Mouse (Mus musculus): ENCODE data around the gene Adgrv1. TPM values are rescaled to one million over a fixed set of nuclear protein-coding genes. Genes with fewer than 3 reads are reported as not detected.

The Adgrv1 gene
- polyA plus RNA-seq, 1 experiment from 2014 or later, result 2.7 TPM

- H3K4me1 ChIP-seq, result no peaks in the 10 kb centered on the region
- no peak for DNase-seq (ENCODE audit: low spot score)
- H3K27ac ChIP-seq, result no peak overlapping the region
- 80% methylated on average over 2 of the region's 2 CpGs for WGBS
- H3K36me3 ChIP-seq, result no peaks in the 10 kb centered on the region
- H3K9me3 ChIP-seq, result no peaks in the 10 kb centered on the region
- H3K27me3 ChIP-seq (ENCODE audit: insufficient read depth, poor library complexity, severe bottlenecking), result no peaks in the 10 kb centered on the region
- no peak overlapping the region for H3K4me3 ChIP-seq
These were observed 510.7 kb downstream of the Adgrv1 start for GRCm38 (mm10) chr13:81122238-81122637.

- 82% methylated on average over 4 of the region's 4 CpGs for WGBS
- Histone ChIP-seq H3K4me3 (no peak overlapping the region), H3K27me3 (ENCODE audit: insufficient read depth, poor library complexity, severe bottlenecking) (no peaks in the 10 kb centered on the region), H3K4me1 (peaks cover 9% of the 10 kb centered on the region; the same call in 1 of the 2 replicates), H3K36me3 (no peaks in the 10 kb centered on the region), H3K27ac (no peak overlapping the region), H3K9me3 (no peaks in the 10 kb centered on the region)
- DNase-seq (ENCODE audit: low spot score), result no peak
These were observed 522.5 kb downstream of the Adgrv1 start for GRCm38 (mm10) chr13:81110479-81110878.

DNA sequence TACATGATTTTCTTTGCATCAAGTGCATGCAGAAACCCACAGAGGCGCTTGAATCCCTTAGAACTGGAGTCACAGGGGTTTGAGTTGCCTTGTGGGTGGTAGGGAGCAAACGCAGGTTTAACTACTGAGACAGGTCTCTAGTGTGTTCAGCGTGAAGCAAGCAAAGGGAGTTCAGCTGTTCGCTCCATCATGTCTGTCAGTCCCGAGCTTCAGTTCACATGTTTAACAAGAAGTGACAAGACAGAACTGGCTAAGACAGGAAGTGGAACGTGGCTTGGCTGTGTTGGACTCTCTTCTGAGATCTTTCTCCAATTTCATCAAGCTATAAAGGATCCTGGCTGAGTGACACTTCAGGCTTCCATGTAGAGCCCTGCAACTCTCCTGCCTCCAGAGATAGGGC is 523.3 kb downstream of the Adgrv1 start:
- WGBS, result 79% methylated on average over 6 of the region's 6 CpGs
- Histone ChIP-seq H3K27me3 (ENCODE audit: insufficient read depth, poor library complexity, severe bottlenecking) (no peaks in the 10 kb centered on the region), H3K27ac (no peak overlapping the region), H3K4me1 (peaks cover 9% of the 10 kb centered on the region; the same call in 1 of the 2 replicates), H3K4me3 (no peak overlapping the region), H3K36me3 (no peaks in the 10 kb centered on the region), H3K9me3 (no peaks in the 10 kb centered on the region)
- DNase-seq (ENCODE audit: low spot score), result no peak

DNA sequence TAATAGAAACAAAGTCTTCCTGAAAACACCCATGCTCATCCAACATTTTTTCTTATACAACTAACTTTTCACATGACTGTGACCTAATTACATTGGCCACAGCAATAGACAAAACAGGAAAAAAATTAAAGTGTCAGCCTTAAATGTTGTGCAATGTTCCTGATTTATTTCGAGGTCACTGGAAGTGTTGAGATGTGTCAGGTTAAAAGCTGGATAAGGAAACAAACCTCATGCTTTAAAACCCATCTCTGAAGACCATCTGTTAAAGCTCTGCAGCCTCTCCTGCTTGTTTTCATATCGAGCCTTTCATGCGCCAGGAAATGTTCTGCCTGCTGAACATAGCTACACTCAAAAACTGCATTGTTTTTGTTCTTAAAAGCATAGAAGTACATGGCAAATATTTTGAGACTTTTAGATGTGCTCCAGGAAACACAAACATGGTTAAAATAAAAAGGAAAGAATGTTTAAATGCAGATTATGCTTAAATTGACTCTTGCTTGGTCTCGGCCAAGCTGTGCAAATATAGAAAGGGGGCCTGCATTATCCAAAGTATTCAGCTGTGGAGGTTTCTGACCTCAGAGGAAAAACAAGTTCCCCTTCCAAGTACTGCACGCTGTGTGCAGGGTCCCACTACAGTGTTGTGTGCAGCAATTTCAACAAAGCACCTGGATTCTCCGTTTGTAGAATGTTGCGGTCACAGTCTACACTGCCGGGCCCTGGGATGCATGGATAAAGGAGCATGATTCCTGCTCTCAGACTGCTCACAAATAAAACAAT is 524.2 kb downstream of the Adgrv1 start:
- no peak for DNase-seq (ENCODE audit: low spot score)
- no peak overlapping the region for H3K4me3 ChIP-seq
- H3K27me3 ChIP-seq (ENCODE audit: insufficient read depth, poor library complexity, severe bottlenecking), result no peaks in the 10 kb centered on the region
- H3K4me1 ChIP-seq, result peaks cover 13% of the 10 kb centered on the region
- WGBS, result 58% methylated on average over 8 of the region's 8 CpGs
- H3K36me3 ChIP-seq, result no peaks in the 10 kb centered on the region
- no peaks in the 10 kb centered on the region for H3K9me3 ChIP-seq
- H3K27ac ChIP-seq, result no peak overlapping the region

DNA sequence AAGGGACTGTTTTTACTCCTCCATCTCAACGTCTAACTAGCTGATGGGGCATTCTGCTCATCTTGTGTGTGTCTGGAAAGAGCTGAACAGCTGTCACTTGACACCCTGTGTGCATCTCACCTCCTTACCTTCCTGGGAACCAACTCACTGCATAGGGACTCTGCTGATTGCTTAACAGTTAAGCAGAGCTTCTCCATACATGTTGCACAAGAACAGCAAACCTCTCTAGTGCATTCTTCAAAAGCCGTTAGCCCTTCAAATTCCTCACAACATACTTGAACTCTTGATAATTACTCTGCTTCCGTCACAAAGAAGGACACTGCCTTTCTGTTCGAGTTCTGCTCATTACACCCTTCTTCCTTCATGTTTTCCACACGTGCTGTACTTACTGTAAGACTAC is 525.5 kb downstream of the Adgrv1 start:
- no peak for DNase-seq (ENCODE audit: low spot score)
- Histone ChIP-seq H3K4me1 (peaks cover 17% of the 10 kb centered on the region), H3K4me3 (no peak overlapping the region), H3K27me3 (ENCODE audit: insufficient read depth, poor library complexity, severe bottlenecking) (no peaks in the 10 kb centered on the region), H3K36me3 (no peaks in the 10 kb centered on the region), H3K9me3 (no peaks in the 10 kb centered on the region), H3K27ac (no peak overlapping the region)
- WGBS, result 43% methylated on average over 5 of the region's 5 CpGs

GRCm38 (mm10) chr13:81103794-81104193 is 529.2 kb downstream of the Adgrv1 start:
- Histone ChIP-seq H3K27ac (no peak overlapping the region), H3K9me3 (no peaks in the 10 kb centered on the region), H3K36me3 (no peaks in the 10 kb centered on the region), H3K27me3 (ENCODE audit: insufficient read depth, poor library complexity, severe bottlenecking) (no peaks in the 10 kb centered on the region), H3K4me3 (no peak overlapping the region), H3K4me1 (peaks cover 17% of the 10 kb centered on the region)
- 39% methylated on average over 4 of the region's 4 CpGs for WGBS
- DNase-seq (ENCODE audit: low spot score), result peak; percentile 85

DNA sequence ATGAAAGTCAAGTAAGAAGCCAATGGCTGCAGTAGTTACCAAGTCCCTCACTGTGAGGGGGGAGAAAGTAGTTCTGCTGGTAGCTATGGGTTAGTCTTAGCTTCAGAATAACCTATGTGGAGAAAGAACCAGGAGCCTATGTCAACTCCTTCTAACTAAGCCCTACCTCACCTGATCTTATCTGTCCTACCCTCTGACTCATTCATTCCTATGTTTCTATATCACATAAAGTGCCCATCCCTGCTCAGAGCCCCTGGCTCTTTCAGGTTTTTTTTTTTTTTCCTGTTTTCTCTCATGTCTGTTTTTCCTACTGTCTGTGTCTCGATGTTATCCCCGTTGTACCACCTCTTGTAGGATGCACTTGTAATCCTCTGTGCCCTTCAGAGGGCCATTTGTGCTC is 536.5 kb downstream of the Adgrv1 start:
- DNase-seq (ENCODE audit: low spot score), result no peak
- Histone ChIP-seq H3K4me3 (no peak overlapping the region), H3K36me3 (no peaks in the 10 kb centered on the region), H3K27me3 (ENCODE audit: insufficient read depth, poor library complexity, severe bottlenecking) (no peaks in the 10 kb centered on the region), H3K9me3 (no peaks in the 10 kb centered on the region), H3K4me1 (no peaks in the 10 kb centered on the region), H3K27ac (no peak overlapping the region)
- WGBS, result 66% methylated on average over 2 of the region's 2 CpGs

GRCm38 (mm10) chr13:81094513-81094912 is 538.4 kb downstream of the Adgrv1 start:
- H3K4me1 ChIP-seq, result no peaks in the 10 kb centered on the region
- no peaks in the 10 kb centered on the region for H3K9me3 ChIP-seq
- H3K4me3 ChIP-seq, result no peak overlapping the region
- no peaks in the 10 kb centered on the region for H3K36me3 ChIP-seq
- 68% methylated on average over 6 of the region's 6 CpGs for WGBS
- H3K27ac ChIP-seq, result no peak overlapping the region
- no peaks in the 10 kb centered on the region for H3K27me3 ChIP-seq (ENCODE audit: insufficient read depth, poor library complexity, severe bottlenecking)
- DNase-seq (ENCODE audit: low spot score), result no peak

GRCm38 (mm10) chr13:81090051-81090836 is 542.7 kb downstream of the Adgrv1 start:
- no peak for DNase-seq (ENCODE audit: low spot score)
- WGBS, result 78% methylated on average over 1 of the region's 1 CpGs

DNA sequence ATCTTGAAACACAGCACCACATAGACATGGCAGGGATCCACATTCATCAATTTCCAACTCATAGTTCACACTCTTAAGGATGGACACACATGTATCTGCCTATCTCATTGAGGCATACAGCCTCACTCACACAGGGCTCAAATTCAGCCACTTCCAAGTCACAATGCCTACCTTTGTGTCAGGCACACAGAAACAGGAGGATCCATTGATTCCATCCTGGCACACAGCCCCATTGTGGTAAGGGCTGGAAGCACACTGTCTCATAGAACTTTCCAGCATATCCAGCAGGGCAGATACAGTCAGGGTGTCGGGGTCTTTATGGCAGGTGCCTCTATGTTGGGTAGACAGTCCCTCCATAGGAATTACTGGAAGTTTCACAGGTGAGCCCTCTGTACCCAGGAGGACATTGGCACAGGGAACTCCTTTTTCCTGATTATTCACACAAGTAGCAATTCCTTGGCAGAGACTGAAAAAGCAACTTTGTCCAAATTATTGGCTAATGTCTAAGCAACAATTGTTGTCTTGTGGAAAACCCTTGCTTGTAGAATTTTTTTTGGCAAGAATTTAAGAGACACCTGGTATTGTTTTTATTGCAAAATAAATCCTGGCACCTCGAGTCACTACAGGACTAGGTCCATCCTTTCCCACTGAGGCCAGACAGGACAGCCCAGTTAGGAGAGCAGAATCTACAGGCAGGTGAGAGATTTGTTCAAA is 545.8 kb downstream of the Adgrv1 start:
- Histone ChIP-seq H3K36me3 (no peaks in the 10 kb centered on the region), H3K27me3 (ENCODE audit: insufficient read depth, poor library complexity, severe bottlenecking) (no peaks in the 10 kb centered on the region), H3K27ac (no peak overlapping the region), H3K4me1 (no peaks in the 10 kb centered on the region), H3K4me3 (no peak overlapping the region), H3K9me3 (peaks cover 3% of the 10 kb centered on the region; the same call in 1 of the 2 replicates)
- no peak for DNase-seq (ENCODE audit: low spot score)
- 73% methylated on average over 2 of the region's 2 CpGs for WGBS

More at GRCm38 (mm10) chr13:81090051-81090836, 542.7 kb downstream of the Adgrv1 start:
- Histone ChIP-seq H3K9me3 (peaks cover 3% of the 10 kb centered on the region; the same call in 1 of the 2 replicates), H3K4me1 (no peaks in the 10 kb centered on the region), H3K27me3 (ENCODE audit: insufficient read depth, poor library complexity, severe bottlenecking) (no peaks in the 10 kb centered on the region), H3K27ac (no peak overlapping the region), H3K36me3 (no peaks in the 10 kb centered on the region), H3K4me3 (no peak overlapping the region)

- Histone ChIP-seq H3K9me3 (no peaks in the 10 kb centered on the region), H3K36me3 (no peaks in the 10 kb centered on the region), H3K4me3 (no peak overlapping the region), H3K4me1 (no peaks in the 10 kb centered on the region), H3K27me3 (ENCODE audit: insufficient read depth, poor library complexity, severe bottlenecking) (no peaks in the 10 kb centered on the region), H3K27ac (no peak overlapping the region)
- WGBS, result 86% methylated on average over 5 of the region's 5 CpGs
- no peak for DNase-seq (ENCODE audit: low spot score)
These were observed 560.7 kb downstream of the Adgrv1 start for GRCm38 (mm10) chr13:81072214-81072613.

DNA sequence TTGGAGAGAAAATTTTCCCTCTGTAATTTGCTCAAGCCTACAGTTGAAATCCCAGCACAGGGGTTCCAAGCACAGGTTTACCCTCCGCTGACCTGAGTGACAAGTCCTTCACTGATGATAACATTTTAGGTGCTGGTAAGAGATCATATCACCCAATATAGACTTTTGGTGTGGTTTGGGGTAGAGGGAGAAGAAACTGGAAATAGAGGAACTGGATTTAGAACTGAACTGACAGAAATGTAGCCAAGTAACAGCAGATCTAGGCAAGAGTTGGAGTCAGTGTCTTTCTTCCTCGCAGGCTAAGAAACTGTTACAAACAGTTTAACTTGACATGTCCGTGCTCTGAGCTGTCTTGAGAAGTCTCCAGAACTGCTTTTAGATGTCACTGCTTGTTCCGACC is 581.5 kb downstream of the Adgrv1 start:
- 83% methylated on average over 4 of the region's 4 CpGs for WGBS
- Histone ChIP-seq H3K36me3 (no peaks in the 10 kb centered on the region), H3K9me3 (no peaks in the 10 kb centered on the region), H3K4me1 (no peaks in the 10 kb centered on the region), H3K4me3 (no peak overlapping the region), H3K27ac (no peak overlapping the region), H3K27me3 (ENCODE audit: insufficient read depth, poor library complexity, severe bottlenecking) (no peaks in the 10 kb centered on the region)
- no peak for DNase-seq (ENCODE audit: low spot score)

DNA sequence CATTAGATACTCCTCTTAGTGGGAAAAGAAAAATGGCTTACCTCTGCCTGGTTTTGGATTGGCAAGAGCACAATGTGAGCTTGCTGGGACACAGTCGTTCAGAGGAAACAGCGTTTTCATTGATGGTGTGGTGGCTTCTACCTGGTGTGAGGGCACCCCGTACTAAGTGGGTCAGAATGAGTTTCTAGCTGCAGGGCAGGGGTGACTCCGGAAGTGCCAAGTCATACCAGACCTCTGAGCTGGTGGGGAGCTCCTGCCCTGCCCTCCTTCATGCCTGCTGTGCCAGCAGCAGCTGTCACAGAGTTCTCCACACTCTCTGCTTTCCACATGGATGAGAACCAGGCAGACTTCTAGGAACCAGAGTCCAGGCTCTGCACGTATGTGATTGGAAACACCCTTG is 582.0 kb downstream of the Adgrv1 start:
- no peak for DNase-seq (ENCODE audit: low spot score)
- Histone ChIP-seq H3K9me3 (no peaks in the 10 kb centered on the region), H3K27ac (no peak overlapping the region), H3K4me1 (no peaks in the 10 kb centered on the region), H3K27me3 (ENCODE audit: insufficient read depth, poor library complexity, severe bottlenecking) (no peaks in the 10 kb centered on the region), H3K4me3 (no peak overlapping the region), H3K36me3 (no peaks in the 10 kb centered on the region)
- 76% methylated on average over 5 of the region's 5 CpGs for WGBS

Data from heart, embryonic 10.5 days (tissue).